7 mouse cellular contexts compared by ENCODE assay signal in genomic region chr13:100730861-100731176, GRCm38 (mm10). TPM values are rescaled to one million over a fixed set of nuclear protein-coding genes. Genes with fewer than 3 reads are reported as not detected.
DNase-seq lines count a peak whose midpoint lies in the region; ATAC-seq lines count a peak whose summit lies in the region.

TSS of gene Cdk7 (minus strand) at chr13:100730939.

- H3K4me1 ChIP-seq in embryonic facial prominence, embryonic 11.5 days (ENCODE audit: control insufficient read depth, insufficient read depth, low read length): no peaks in the 10 kb centered on the region
- peaks cover 4% of the 10 kb centered on the region for H3K4me1 ChIP-seq in limb, embryonic 11.5 days (ENCODE audit: control insufficient read depth, insufficient read depth, low read length)
- H3K4me1 ChIP-seq in midbrain, embryonic 14.5 days (ENCODE audit: control insufficient read depth, insufficient read depth, low read length): peaks cover 10% of the 10 kb centered on the region

- H3K9ac ChIP-seq in embryonic facial prominence, embryonic 11.5 days (replicated peaks; ENCODE audit: low read length): peak within 1 kb of the TSS; percentile 95
- peak within 1 kb of the TSS; percentile 67 for H3K9ac ChIP-seq in limb, embryonic 11.5 days (ENCODE audit: low read length)
- peak within 1 kb of the TSS; percentile 68 for H3K9ac ChIP-seq in midbrain, embryonic 14.5 days (replicated peaks; ENCODE audit: low read length)

- peak within 1 kb of the TSS; percentile 74 for H3K27ac ChIP-seq in embryonic facial prominence, embryonic 11.5 days (replicated peaks; ENCODE audit: low read depth, low read length)
- H3K27ac ChIP-seq in limb, embryonic 11.5 days (replicated peaks; ENCODE audit: low read depth, low read length): peak within 1 kb of the TSS; percentile 86
- H3K27ac ChIP-seq in midbrain, embryonic 14.5 days (replicated peaks; ENCODE audit: low read depth, low read length): peak within 1 kb of the TSS; percentile 81

- ATAC-seq in embryonic facial prominence, embryonic 11.5 days (replicated peaks; ENCODE audit: insufficient number of reproducible peaks, low FRiP score, low TSS enrichment, low read depth): peak; percentile 100
- peak; percentile 99 for ATAC-seq in limb, embryonic 11.5 days (ENCODE audit: insufficient number of reproducible peaks, low FRiP score, low TSS enrichment, low read depth)
- ATAC-seq in midbrain, embryonic 14.5 days (ENCODE audit: low FRiP score, low TSS enrichment): peak; percentile 100

- peak within 1 kb of the TSS; percentile 66 for H3K4me2 ChIP-seq in embryonic facial prominence, embryonic 11.5 days (ENCODE audit: low read depth, low read length)
- H3K4me2 ChIP-seq in limb, embryonic 11.5 days (ENCODE audit: low read depth, severe bottlenecking): peak within 1 kb of the TSS; percentile 57
- peak within 1 kb of the TSS; percentile 92 for H3K4me2 ChIP-seq in midbrain, embryonic 14.5 days (ENCODE audit: low read length)

- H3K36me3 ChIP-seq in embryonic facial prominence, embryonic 11.5 days (replicated peaks; ENCODE audit: control insufficient read depth, insufficient read depth, low read depth, low read length): no peaks in the 10 kb centered on the region
- peaks cover 12% of the 10 kb centered on the region; the same call in 1 of the 2 replicates for H3K36me3 ChIP-seq in limb, embryonic 11.5 days (ENCODE audit: control insufficient read depth, insufficient read depth, low read length)
- peaks cover 19% of the 10 kb centered on the region for H3K36me3 ChIP-seq in midbrain, embryonic 14.5 days (ENCODE audit: control insufficient read depth, insufficient read depth, low read length)

- H3K9me3 ChIP-seq in embryonic facial prominence, embryonic 11.5 days (replicated peaks; ENCODE audit: control insufficient read depth, low read length): no peaks in the 10 kb centered on the region
- H3K9me3 ChIP-seq in limb, embryonic 11.5 days (ENCODE audit: control insufficient read depth, low read length): no peaks in the 10 kb centered on the region
- H3K9me3 ChIP-seq in midbrain, embryonic 14.5 days (ENCODE audit: control insufficient read depth, low read length): no peaks in the 10 kb centered on the region

- under 1% methylated on average over 19 of the region's 19 CpGs for WGBS in embryonic facial prominence, embryonic 11.5 days
- 0% methylated on average over 19 of the region's 19 CpGs for WGBS in limb, embryonic 11.5 days
- 0% methylated on average over 19 of the region's 19 CpGs for WGBS in midbrain, embryonic 14.5 days

- peak within 1 kb of the TSS; percentile 93 for H3K4me3 ChIP-seq in embryonic facial prominence, embryonic 11.5 days (ENCODE audit: low read depth, low read length)
- H3K4me3 ChIP-seq in limb, embryonic 11.5 days (ENCODE audit: low read depth, low read length): peak within 1 kb of the TSS; percentile 64
- peak within 1 kb of the TSS; percentile 89 for H3K4me3 ChIP-seq in midbrain, embryonic 14.5 days (replicated peaks; ENCODE audit: low read depth, low read length)

- DNase-seq in adrenal gland, postnatal 14 days: peak; percentile 97
- DNase-seq in embryonic facial prominence, embryonic 11.5 days (ENCODE audit: low spot score): peak; percentile 98
- peak; percentile 99 for DNase-seq in heart, adult 11 months
- peak; percentile 95 for DNase-seq in kidney, adult 18-20 months
- peak; percentile 96 for DNase-seq in limb, embryonic 11.5 days (ENCODE audit: low spot score)
- peak; percentile 98 for DNase-seq in midbrain, embryonic 14.5 days
- peak; percentile 82 to 89 for DNase-seq in spleen, adult 18-20 months

- H3K27me3 ChIP-seq in embryonic facial prominence, embryonic 11.5 days (ENCODE audit: control insufficient read depth, insufficient read depth, low read length): no peaks in the 10 kb centered on the region
- no peaks in the 10 kb centered on the region for H3K27me3 ChIP-seq in limb, embryonic 11.5 days (ENCODE audit: control insufficient read depth, insufficient read depth, low read length)
- no peaks in the 10 kb centered on the region for H3K27me3 ChIP-seq in midbrain, embryonic 14.5 days (ENCODE audit: control insufficient read depth, insufficient read depth, low read length)

RNA-seq across cellular contexts. Expression of gene Cdk7, which starts in this region (rescaled TPM):
- total RNA-seq in adrenal gland, postnatal 14 days (2021): 40.9 and 42.0 TPM in 2 replicates
- polyA plus RNA-seq in embryonic facial prominence, embryonic 11.5 days (2014; fragmentation: Nextera tagmentation; extraction: Ambion mirVana): 91.1 and 91.3 TPM in 2 replicates
- polyA plus RNA-seq in limb, embryonic 11.5 days (2014; fragmentation: Nextera tagmentation; extraction: Ambion mirVana): 101 and 106 TPM in 2 replicates
- 43.2 and 46.0 TPM in 2 replicates for polyA plus RNA-seq in midbrain, embryonic 14.5 days (2014; fragmentation: Nextera tagmentation; extraction: Ambion mirVana)

Comparison
In these comparisons a context has a peak if more than half of its experiments do, and no peak if none do; other contexts are left out.
1. Peak in every context shown above with its lines: DNase-seq, ATAC-seq, H3K4me3 ChIP-seq and H3K27ac ChIP-seq.